Mouse (Mus musculus): ENCODE data around the gene Wfdc5.

Wfdc5 gene

DNA sequence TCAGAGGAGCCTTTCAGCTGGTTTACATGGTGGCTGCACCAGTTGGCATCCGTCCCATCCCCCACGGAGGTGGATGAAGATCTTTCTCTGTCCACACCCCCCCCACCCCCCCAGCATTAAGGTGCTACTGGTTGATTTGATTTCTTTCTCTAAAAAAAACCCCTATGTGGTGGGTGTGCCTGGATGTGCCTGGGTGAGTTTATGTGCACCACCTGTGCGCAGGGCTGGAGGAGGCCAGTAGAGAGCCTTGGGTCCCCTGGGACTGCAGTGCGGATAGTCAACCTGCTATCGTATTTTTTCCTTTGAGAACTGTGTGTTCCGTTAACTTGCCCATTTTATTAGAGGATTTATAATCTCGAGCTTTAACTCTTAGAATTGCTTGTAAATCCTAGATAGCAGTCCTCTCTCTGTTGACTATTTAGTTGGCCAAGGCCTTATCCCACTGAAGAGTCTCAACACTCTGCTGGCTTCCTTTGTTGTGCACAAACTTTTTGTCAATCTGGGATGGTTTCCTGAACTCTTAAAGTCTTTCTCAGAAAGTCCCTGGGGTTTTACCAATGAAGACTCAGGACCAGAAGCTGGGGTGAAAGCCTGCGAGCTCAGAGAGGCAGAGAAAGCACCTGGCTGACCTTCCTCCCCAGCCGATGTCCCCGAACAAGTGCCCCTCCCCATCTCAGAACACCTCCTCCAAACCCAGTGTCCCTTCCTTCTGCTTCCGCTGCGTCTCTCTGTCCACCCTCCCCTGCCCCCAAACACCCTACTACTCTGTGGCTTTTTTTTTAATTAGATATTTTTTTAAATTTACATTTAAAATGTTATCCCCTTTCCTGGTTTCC lies 53.7 kb downstream of the Wfdc5 start:
- no peak for DNase-seq (ENCODE audit: low spot score in 2 of 2)

DNA sequence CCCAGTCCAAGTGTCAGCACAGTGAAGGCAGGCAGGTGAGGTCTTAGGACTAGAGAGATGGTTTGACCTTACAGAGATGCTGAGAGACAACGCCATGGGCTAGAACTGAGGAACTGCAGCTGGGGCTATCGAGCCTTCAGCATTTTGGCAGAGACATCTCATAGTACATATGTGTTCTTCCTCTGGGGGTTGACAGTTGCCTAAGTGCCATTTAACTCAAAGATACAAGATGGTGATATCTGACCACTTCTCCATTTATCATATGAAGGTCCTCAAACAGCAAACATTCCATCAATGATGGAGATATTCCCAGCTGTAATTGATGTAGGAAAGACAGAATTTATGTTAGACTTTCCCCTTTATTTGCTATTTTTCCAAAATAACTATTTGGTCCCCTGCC lies 55.2 kb downstream of the Wfdc5 start:
- no peak for DNase-seq (ENCODE audit: low spot score in 2 of 2)

DNA sequence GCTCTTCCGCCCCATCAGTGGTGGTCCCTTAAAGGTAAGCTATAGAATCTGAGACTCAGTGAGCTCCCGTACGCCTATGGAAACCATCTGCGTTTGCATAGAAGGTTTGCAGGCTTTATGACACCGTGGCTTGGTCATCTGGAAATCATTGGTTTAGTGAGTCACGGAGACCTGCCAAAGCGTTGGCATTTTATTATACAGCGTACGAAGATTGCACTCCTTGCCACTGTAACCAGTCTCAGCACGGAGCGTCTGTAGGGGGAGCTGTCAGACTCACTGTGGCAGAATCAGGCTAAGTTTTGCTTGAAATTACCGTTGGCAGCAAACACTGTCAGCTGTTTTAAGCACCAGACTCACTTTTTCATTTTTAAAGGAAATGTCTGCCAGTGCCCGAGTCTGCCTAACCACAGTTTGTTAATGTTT lies 56.0 kb downstream of the Wfdc5 start:
- DNase-seq (ENCODE audit: low spot score in 2 of 2) = no peak
